Mouse (Mus musculus): Measurements from ENCODE around the gene Srebf2.

The Srebf2 gene

GRCm38 (mm10) chr15:82156902-82157301, 9.9 kb downstream of the Srebf2 start:
- no peak for DNase-seq (ENCODE audit: low spot score)

GRCm38 (mm10) chr15:82158243-82159035, 11.5 kb downstream of the Srebf2 start:
- no peak for DNase-seq (ENCODE audit: low spot score)

DNA sequence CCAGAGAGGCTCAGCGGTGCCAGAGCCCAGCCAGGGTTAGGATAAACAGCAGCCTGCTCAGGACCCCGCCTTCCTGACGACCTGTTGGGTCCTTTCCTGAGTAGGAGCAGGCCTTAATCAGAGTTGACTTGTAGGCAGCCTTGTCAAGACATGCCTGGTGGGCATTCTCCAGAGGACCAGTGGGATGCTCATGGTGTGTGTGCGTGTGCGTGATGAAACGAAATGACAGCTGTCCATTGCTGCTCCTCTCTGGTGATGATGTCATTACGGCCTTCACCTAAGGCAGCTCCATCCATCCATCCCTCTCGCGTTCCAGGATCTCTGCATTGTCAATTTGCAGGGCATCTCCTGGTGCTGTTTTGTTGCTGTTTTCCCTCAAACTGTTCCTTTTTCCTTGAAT, 12.5 kb downstream of the Srebf2 start:
- no peak for DNase-seq (ENCODE audit: low spot score)

DNA sequence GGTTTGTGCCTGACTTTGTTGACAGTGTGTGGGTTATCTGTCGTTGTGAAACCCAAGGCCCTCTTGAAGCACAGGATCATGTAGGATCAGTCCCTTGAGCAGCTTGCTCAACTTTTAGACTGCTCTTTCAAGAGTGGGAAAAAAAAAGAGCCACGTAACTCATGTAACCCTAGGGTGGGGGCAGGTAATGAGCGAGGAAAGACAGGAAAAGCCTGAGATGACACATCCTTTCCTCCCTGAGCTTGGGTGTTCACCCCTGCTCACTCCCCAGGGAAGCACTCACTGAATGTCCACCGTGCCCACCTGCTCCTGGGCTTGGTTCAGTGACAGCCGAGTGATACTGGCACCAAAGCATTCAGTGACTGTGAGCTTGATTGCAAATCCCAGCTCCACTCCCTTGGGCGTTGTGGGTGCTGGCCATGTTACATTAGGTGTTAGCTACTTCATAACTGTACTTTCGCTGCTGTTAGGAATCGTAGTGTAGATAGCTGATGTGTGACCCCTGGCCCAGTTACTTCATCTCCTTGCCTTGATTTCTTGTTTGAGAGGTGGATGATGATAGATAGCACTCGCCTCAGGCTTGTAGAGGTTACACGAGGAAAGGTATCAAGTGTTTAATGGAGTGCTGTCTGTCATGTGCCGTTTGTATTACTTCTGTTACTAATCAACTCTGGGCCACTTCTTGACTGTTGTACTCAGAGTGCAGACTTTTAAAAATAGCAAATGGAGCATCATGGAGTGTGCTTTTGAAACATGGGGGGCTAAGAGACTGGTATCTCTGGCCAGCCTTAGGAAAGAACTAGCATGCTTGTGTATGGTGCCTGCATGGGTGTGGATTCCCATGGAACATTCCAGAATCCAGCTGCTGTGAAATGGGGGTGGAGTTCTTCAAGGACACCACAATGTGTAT, 14.0 kb downstream of the Srebf2 start:
- no peak for DNase-seq (ENCODE audit: low spot score)

DNA sequence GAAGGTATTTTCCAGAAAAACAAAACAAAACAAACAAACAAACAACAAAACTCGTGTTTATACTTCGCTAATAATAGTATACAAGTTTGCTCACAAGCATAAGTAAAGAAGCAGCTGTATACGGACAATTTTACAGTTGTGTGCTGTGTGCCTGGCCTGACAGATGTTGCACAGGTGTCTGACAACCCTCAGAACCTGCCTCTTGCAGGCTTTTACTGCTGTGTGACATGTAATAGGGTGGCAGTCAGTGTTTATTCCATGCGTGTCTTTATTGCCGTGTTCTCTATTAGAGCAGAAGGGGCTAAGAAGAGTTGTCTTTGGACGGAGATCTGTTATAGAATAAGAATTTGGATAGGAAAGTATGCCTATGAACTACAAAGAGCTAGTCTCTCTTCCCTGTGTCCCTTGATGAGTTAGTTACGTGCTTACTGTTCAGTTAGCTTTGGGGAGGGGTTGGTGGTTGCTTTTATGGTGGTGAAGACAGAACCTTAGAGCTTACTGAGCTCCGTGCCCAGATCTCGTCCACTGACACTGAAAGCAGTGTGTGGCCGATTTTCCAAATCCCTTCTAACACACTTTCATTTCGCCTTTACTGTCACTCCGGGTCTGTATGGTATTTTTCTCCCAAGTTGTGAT, 15.1 kb downstream of the Srebf2 start:
- DNase-seq (ENCODE audit: low spot score) = no peak

GRCm38 (mm10) chr15:82163356-82164060, 16.5 kb downstream of the Srebf2 start:
- no peak for DNase-seq (ENCODE audit: low spot score)

- DNase-seq (ENCODE audit: low spot score) = no peak
Measured at GRCm38 (mm10) chr15:82164061-82164399, 17.0 kb downstream of the Srebf2 start.

DNA sequence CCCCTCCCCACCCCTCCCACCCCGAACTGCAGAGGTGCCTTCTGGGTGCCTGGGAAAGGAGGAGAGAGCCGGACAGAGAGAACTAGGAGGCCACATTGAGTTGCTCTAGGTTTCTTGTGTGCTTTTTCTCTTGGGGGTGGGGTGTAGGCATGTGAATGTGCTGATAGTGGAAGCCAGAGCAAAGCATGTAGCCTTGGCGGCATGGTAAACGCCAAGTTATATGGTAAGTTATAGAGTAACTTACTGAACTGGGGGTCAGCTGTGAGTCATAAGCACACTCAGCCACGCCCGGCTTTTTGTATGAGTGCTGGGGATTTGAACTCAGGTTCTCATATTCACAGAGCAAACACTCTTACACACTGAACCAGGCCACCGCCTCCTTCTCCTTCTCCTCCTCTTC, 17.5 kb downstream of the Srebf2 start:
- no peak for DNase-seq (ENCODE audit: low spot score)

DNA sequence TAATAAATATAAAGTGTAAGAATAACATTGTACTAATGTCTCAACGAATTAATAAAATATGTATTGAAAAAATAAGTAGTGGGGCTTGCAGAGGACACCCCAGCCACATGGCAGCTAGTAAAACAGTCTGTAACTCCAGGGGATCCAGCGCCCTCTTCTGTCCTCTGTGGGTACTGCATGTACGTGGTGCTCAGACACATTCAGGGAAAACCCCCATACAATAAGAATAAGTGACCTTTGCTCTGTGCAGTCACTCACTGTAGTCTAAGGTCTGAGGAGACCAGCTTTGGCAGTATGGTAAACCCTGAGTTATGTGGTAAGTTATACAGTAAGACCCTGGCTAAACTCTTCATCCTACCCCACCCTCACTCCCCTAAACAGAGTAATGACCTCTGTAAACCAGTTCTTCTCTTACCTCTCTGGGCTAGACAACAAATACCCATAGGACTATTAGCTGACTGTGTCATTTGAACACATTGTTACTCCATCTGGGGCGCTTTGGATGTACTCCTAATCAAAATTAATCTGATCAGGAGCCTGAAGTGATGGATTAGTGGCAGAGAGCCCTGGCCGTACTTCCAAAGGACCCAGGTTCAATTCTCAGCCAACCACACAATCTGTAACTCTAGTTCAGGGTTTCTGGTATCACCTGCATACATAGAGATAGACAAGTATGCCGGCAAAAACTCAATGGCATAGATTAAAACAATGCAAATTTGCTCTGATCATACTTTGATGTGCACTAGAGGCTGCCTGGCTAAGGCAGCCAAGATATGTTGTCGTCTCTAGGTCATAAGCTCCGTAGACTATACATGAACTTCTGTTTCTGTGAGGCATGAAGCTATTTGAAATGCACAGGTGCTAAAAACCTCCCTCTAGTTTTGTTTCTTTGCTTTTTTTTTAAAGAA, 18.6 kb downstream of the Srebf2 start:
- DNase-seq (ENCODE audit: low spot score) = peak; percentile 59

GRCm38 (mm10) chr15:82166240-82167100, 19.5 kb downstream of the Srebf2 start:
- no peak for DNase-seq (ENCODE audit: low spot score)

DNA sequence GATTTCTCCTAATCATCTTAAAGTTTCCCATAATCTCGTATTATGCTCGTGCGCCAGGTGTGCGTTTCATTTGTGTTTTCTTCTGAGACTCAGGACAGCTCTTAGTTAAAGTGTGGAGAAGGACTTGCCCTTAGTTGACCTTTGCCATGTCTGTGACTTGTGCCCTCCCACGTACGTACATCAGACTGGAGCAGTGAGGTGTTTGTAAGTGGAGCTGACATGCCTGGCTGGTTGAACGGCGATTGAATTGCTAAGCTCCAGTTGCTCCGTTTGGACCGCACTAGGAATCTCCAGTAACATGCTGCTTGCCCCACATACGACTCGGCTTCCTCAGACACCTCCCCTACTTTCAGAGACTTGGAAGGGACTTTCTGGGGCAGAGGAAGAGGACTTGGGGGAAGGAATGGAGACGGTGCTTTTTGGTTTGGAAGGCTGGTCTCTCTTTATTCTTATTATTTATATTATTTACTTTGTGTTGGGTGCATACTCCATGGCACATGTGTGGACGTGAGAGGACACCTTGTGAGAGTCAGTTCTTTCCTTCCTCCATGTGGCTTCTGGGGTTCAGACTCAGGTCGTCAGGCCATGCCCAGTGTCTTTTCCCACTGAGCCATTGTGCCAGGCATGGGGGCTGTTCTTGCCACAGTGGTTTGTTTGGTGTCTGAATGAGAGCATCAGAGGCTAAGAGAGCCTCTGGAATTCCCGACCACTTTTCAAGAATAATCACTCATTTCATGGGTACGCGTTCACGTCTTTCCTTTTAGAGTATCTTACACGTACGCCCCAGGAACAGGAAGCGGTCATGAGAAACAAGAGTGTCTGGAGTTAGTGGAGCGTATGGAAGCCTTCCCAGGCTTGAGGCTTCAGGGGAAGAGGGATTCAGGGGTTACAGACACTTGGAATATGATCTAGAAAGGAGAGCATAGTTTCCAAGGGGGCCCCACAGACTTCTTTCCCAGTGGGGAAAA, 20.5 kb downstream of the Srebf2 start:
- no peak for DNase-seq (ENCODE audit: low spot score)

DNA sequence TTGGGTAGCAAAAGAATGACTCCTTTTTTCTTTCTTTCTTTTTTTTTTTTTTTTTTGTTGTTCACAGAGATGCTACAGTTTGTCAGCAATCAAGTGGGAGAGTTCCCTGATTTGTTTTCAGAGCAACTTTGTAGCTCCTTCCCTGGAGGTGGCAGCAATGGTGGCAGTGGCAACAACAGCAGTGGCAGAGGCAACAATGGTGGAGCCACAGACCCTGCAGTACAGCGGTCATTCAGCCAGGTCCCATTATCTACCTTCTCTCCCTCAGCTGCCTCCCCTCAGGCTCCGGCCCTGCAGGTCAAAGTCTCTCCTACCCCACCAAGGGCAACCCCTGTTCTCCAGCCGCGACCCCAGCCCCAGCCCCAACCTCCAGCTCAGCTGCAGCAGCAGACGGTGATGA, 22.7 kb downstream of the Srebf2 start:
- no peak for DNase-seq (ENCODE audit: low spot score)

DNA sequence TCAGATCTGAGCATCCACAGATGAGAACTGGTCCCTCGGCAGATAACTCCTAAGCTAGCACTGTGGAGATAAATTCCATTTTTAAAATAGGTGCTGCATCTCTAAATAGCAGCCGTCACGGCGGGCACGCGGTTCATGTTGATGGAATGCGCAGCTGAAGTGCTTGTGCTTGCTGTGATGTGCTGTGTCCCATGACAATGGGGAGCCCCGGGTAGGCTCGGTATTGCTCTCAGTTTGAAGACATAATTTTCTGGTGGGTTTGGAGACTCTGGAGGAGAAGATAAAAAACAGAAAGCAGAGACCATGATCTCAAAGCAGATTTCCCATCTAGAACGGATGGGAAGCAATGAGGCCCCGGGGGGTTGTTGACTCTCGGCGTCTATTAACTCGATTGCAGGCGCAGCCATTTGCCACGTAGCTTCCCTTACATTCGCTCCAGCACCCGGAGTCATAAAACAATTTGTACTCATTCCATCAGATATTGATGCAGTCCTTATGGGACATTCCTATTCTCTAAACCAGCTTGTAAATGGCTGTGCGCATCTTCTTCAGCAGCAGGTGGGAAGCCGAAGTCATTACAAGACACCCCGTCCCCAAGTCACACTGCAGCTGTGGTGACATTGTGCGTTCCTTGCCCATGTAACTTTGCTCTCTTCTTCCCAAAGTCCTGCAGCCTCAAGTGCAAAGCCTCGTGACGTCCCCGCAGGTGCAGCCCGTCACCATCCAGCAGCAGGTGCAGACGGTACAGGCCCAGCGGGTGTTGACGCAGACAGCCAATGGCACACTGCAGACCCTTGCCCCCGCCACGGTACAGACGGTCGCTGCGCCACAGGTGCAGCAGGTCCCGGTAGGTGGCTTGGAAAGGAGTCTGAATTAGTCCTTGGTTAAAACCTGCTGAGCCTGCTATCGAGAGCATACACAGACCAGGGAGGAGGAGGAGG, 23.7 kb downstream of the Srebf2 start:
- DNase-seq (ENCODE audit: low spot score) = no peak

GRCm38 (mm10) chr15:82172648-82173047, 25.7 kb downstream of the Srebf2 start:
- DNase-seq (ENCODE audit: low spot score) = no peak

GRCm38 (mm10) chr15:82175091-82175490, 28.1 kb downstream of the Srebf2 start:
- no peak for DNase-seq (ENCODE audit: low spot score)

- DNase-seq (ENCODE audit: low spot score) = no peak
Measured at GRCm38 (mm10) chr15:82177743-82178290, 30.8 kb downstream of the Srebf2 start.

DNA sequence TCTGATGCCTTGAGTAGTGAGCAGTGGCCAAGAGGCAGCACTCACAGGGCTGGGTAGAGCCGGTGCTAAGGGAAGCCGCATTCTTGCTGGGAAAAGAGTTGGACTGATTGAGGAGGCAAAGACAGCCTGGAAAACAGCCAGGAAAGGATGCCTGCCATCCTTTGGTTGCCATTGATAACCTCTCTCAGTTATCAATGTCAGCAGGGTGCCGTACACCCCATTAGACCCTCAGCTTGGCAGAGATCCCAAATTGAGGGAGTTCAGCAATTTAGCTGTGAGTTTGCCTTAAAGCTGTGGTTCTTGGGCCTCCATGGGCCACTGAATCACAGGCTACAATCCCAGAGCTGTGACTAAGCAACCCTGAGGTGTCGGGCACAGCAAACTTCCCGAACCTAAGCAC, 34.1 kb downstream of the Srebf2 start:
- DNase-seq (ENCODE audit: low spot score) = no peak

Data from adipocyte (in vitro differentiated cells).